Mouse (Mus musculus): ENCODE measurements around the gene Fubp1. TPM values are rescaled to one million over a fixed set of nuclear protein-coding genes. Genes with fewer than 3 reads are reported as not detected.
A peak's percentile ranks its signal among the peaks of the same experiment; 100 is the strongest.
"Not testable (repeated sequence)": the region's sequence is repeated elsewhere in the genome, so short reads cannot be mapped to it uniquely, and the experiment has no call there.

Gene Fubp1
- total RNA-seq, 2 experiments from 2014 or later: 88.4 to 149 TPM

DNA sequence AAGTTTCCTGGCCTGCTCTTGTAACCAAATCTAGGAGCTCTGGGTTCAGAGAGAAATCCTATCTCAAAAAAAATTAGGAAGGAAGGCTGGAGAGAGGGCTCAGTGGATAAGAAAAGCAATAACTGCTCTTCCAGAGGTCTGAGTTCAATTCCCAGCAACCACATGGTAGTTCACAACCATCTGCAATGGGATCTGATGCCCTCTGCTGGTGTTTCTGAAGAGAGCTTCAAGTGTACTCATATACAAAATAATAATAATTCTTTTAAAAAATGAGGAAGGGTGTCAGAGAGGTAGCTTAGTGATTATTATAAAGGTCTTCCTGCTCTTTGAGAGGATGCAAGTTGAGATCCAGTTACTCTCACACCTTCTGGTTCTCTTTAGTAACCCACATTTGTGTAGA, 14.7 kb downstream of the Fubp1 start:
- intact Hi-C loops (cut with DNase I): no loop called here
- DNase-seq (ENCODE audit: low spot score in 2 of 2): no peak

GRCm38 (mm10) chr3:152225906-152226305, 15.7 kb downstream of the Fubp1 start:
- intact Hi-C loops (cut with DNase I): no loop called here
- DNase-seq (ENCODE audit: low spot score in 2 of 2): no peak

GRCm38 (mm10) chr3:152228843-152229242, 18.6 kb downstream of the Fubp1 start:
- intact Hi-C loops (cut with DNase I): no loop called here
- DNase-seq (ENCODE audit: low spot score in 2 of 2): no peak

DNA sequence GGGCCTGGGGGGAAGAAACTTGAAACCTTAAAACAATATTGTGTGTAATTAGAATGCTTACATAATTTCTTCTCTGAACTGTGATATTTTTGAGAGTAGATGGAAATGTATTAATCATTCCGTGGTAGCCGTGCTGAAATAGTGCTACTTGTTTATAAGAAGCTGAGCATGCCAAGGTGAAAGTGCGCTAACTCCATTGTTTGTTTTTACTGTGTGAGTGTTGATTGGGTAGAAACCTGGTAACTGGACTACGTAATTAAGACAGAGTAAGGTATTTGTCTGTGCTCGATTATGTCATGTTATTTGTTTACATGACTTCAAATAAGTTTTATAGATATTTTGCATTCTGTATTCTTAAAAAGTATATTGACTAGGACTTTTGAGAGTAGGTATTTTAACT, 19.0 kb downstream of the Fubp1 start:
- intact Hi-C loops (cut with DNase I): no loop called here
- DNase-seq (ENCODE audit: low spot score in 2 of 2): no peak

- DNase-seq (ENCODE audit: low spot score in 2 of 2): no peak
- intact Hi-C loops (cut with DNase I): no loop called here
Measured at GRCm38 (mm10) chr3:152231333-152232100, 21.3 kb downstream of the Fubp1 start.

DNA sequence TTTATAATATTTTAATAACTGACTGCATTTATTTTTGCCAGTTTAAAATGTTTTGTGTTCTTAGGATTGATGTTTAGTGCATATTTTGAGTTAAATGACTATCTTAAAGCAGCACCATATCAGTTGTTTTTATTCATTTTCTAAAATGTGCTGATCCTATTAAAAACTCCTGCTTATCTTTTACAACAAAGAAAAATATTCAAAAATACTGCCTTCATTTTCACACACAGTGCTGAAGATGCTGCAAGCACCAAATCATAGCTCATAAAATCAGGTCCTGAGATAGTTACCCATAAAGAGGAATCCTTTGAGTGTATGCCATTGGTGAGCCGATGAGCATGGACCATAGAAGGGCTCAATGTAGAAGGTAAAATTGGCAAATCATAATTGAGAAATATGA, 25.0 kb downstream of the Fubp1 start:
- intact Hi-C loops (cut with DNase I): no loop called here

DNA sequence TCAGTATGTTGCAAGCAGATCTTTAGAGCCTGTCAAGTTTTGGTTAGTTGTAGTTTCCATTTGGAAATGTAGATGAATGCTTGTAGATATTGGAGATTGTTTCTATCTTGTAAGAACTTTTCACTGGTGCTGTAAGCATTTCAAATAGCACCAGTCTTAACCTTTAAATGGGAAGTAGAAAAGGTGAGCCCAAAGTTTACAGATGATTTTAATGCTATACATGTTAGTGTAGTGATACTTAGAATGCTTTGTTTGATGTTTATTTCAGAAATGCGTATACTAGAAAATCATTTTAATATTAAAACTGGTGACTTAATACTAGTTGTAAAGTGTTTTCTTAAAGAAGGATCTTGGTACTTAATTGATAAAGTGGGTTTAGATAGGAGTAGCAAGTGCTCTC, 25.6 kb downstream of the Fubp1 start:
- DNase-seq (ENCODE audit: low spot score in 2 of 2): no peak
- intact Hi-C loops (cut with DNase I): no loop called here

More for the DNA sequence above, 25.0 kb downstream of the Fubp1 start:
- no peak for DNase-seq (ENCODE audit: low spot score in 2 of 2)

DNA sequence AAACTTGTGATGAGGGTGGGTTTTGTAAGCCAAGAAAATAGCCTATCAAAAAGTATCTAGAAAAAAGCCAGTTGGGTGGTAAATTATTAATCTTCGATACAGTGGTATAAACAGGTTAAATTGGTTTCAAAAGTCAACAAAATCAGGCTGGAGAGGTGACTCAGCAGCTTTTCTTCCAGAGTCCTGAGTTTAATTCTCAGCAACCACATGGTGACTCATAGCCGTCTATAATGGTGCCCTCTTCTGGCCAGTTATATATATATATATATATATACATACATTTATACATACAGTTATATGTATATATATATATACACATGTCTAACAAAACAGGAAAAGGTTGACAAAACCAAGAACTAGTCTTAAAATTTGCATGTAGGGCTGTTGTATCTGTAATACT, 28.6 kb downstream of the Fubp1 start:
- no peak for DNase-seq (ENCODE audit: low spot score in 2 of 2)
- intact Hi-C loops (cut with DNase I): no loop called here

DNA sequence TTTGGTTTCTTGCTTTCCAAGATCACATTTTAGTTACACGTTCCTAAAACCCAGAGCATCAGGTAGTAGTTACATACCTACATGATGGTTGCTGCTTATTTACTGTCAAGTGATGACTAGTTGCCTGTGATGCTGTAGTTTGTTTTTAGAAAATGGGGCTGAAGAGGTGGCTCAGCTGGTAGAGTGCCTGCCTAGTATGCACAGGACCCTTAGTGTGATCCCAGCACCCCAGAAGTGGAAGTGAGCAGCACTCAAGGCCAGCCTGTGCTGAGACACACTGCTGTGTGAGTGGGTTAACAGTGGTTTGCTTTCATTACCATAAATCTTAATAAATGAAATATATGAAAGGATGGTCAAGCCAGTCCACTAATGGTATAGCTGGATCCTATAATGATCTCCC, 29.4 kb downstream of the Fubp1 start:
- intact Hi-C loops (cut with DNase I): no loop called here
- no peak for DNase-seq (ENCODE audit: low spot score in 2 of 2)

DNA sequence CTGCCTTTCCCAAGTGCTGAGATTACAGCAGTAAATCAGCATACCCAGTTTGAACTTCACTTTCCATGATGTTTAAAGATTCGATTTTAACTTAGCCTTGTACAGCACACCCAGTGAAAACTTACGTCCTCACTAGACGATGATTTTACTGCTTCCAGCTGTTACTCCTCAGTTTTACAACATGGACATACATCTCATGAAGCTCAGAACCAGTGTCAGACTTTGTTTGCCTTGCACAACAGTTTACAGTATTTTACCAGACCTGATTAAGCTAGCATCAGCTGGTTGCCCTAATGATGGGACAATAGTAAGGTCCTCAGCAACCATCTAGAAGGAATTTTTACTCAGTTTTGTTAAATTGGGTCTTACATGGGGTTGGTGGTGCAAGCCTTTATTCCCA, 30.9 kb downstream of the Fubp1 start:
- DNase-seq (ENCODE audit: low spot score in 2 of 2): no peak
- intact Hi-C loops (cut with DNase I): no loop called here

GRCm38 (mm10) chr3:152243304-152243703, 33.1 kb downstream of the Fubp1 start:
- DNase-seq (ENCODE audit: low spot score in 2 of 2): no peak
- intact Hi-C loops (cut with DNase I): no loop called here

- no peak for DNase-seq (ENCODE audit: low spot score in 2 of 2)
- intact Hi-C loops (cut with DNase I): no loop called here
Measured at GRCm38 (mm10) chr3:152245273-152245910, 35.2 kb downstream of the Fubp1 start.

- DNase-seq (ENCODE audit: low spot score in 2 of 2): no peak
- intact Hi-C loops (cut with DNase I): no loop called here
Measured at GRCm38 (mm10) chr3:152247708-152248107, 37.5 kb downstream of the Fubp1 start.

- DNase-seq (ENCODE audit: low spot score in 2 of 2): no peak
- intact Hi-C loops (cut with DNase I): no loop called here
Measured at GRCm38 (mm10) chr3:152250487-152250886, 40.3 kb downstream of the Fubp1 start.

DNA sequence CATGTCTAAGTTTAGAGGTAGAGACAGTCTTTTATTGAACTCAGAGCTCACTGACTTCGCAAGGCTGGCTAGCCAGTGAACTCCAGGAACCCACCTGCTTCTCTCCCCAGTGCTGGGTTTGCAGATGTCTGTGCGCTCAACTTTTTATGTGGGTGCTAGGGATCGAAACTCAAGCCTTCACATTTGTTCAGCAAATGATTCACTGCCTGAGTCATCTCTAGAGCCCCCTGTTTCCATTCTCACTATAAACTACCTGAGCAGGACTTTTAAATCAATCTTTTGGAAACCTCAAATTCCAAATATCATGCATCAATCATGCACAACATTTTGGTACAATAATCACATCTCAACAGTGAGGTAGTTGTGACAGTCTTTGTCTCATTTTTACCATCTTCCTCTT, 47.3 kb downstream of the Fubp1 start:
- intact Hi-C loops (cut with DNase I): no loop called here

DNA sequence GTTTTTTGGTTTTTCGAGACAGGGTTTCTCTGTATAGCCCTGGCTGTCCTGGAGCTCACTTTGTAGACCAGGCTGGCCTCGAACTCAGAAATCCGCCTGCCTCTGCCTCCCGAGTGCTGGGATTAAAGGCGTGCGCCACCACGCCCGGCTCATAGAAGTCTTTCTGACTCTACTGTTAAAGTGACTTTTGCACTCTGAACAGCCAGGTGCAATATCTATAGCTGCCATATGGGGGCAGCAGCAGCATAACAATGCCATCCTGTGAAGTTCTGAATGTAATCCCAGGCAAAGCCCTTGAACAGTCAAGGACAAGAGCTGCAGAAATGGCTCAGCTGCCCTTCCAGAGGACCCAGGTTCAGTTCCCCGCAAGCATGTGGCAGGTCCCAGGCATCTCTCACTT, 49.2 kb downstream of the Fubp1 start:
- DNase-seq (ENCODE audit: low spot score in 2 of 2): peak; percentile 62 to 70
- intact Hi-C loops (cut with DNase I): not testable (repeated sequence)

More for the DNA sequence above, 47.3 kb downstream of the Fubp1 start:
- DNase-seq (ENCODE audit: low spot score in 2 of 2): no peak

DNA sequence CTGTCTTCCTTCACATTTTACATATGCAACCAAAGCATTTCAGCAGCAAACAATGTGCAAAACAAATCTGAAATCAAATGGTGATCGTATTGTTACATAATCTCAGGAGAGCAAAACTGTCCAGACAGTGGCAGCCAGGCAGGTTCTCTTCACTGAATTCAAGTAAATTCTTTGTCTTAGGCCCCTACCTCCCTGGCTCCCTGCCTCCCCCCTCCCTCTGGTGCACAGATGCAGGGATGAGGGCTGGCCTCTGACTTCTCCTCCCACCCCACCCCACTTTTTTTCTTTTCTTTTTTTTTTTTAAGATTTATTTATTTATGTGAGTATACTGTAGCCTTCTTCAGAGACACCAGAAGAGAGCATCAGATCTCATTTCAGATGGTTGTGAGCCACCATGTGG, 50.1 kb downstream of the Fubp1 start:
- intact Hi-C loops (cut with DNase I): loop anchor here (10.0 kb wide), 1 partner anchor 54 kb away; no protein-coding TSS in a partner anchor

GRCm38 (mm10) chr3:152261436-152261835, 51.2 kb downstream of the Fubp1 start:
- intact Hi-C loops (cut with DNase I): loop anchor here (10.0 kb wide), 1 partner anchor 53 kb away; no protein-coding TSS in a partner anchor
- no peak for DNase-seq (ENCODE audit: low spot score in 2 of 2)

More for the DNA sequence above, 50.1 kb downstream of the Fubp1 start:
- no peak for DNase-seq (ENCODE audit: low spot score in 2 of 2)

DNA sequence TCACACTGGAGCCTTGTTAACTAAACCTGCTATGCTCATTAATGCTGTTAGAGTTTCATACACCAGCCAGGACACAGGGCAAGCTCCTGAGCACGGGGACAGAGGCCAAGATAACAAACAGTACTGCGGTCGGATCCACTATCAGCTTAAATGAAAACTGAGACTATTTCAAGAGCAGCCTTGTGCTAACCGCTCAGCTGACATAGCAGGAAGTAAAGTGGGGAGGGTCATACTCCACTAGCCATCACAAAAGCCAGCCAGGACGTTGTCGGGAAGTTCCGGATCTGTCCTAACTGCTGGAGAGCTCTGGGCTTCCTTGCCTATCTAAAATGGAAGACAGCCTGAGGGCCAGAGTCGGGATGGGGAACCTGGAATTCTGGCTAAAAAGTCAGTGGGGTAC, 51.7 kb downstream of the Fubp1 start:
- DNase-seq (ENCODE audit: low spot score in 2 of 2): no peak
- intact Hi-C loops (cut with DNase I): loop anchor here (10.0 kb wide), 1 partner anchor 53 kb away; no protein-coding TSS in a partner anchor

GRCm38 (mm10) chr3:152264374-152264773, 54.2 kb downstream of the Fubp1 start:
- no peak for DNase-seq (ENCODE audit: low spot score in 2 of 2)
- intact Hi-C loops (cut with DNase I): loop anchor here (10.0 kb wide), 1 partner anchor 50 kb away; no protein-coding TSS in a partner anchor

GRCm38 (mm10) chr3:152264830-152265229, 54.6 kb downstream of the Fubp1 start:
- DNase-seq (ENCODE audit: low spot score in 2 of 2): no peak
- intact Hi-C loops (cut with DNase I): loop anchor here (10.0 kb wide), 1 partner anchor 50 kb away; no protein-coding TSS in a partner anchor

Data from left cerebral cortex, postnatal 36 days (tissue).